Mouse (Mus musculus) limb, embryonic 14.5 days (tissue): Measurements from ENCODE around the gene Sptlc3. TPM values are rescaled to one million over a fixed set of nuclear protein-coding genes. Genes with fewer than 3 reads are reported as not detected.

ENCODE experiments used
- ATAC-seq: fragments of 200-750 bp; cut with Nextera tagmentation; 2 replicates; pipeline ENCODE4 v1.8.0; 2017; ENCODE audit warnings: low read depth, moderate number of reproducible peaks, moderate TSS enrichment; ENCODE audit not compliant: low FRiP score
- DNase-seq: peaks from one replicate; pipeline ENCODE4 v3.0.0-alpha.2; 2015; ENCODE audit warnings: low spot score
- H3K27ac ChIP-seq: fragments of 300-500 bp; sonication (generic); replicated peaks from 2 replicates; pipeline ENCODE4 v1.5.1; 2014; ENCODE audit warnings: low read depth, mild to moderate bottlenecking, low read length, moderate library complexity, mixed read lengths
- H3K27me3 ChIP-seq: fragments of 300-500 bp; sonication (generic); 2 replicates; pipeline ENCODE4 v1.6.1; 2014; ENCODE audit warnings: low read length, mixed read lengths; ENCODE audit not compliant: control insufficient read depth, insufficient read depth
- H3K36me3 ChIP-seq: fragments of 300-500 bp; sonication (generic); 2 replicates; pipeline ENCODE4 v1.6.1; 2014; ENCODE audit warnings: mild to moderate bottlenecking, low read length, moderate library complexity, mixed read lengths; ENCODE audit not compliant: control insufficient read depth, insufficient read depth
- H3K4me1 ChIP-seq: fragments of 300-500 bp; sonication (generic); 2 replicates; pipeline ENCODE4 v1.6.1; 2014; ENCODE audit warnings: antibody characterized with exemption, low read length, mixed read lengths; ENCODE audit not compliant: control insufficient read depth, insufficient read depth
- H3K4me2 ChIP-seq: fragments of 300-500 bp; sonication (generic); replicated peaks from 2 replicates; pipeline ENCODE4 v1.6.1; 2014; ENCODE audit warnings: low read depth, mild to moderate bottlenecking, low read length, moderate library complexity; ENCODE audit not compliant: severe bottlenecking
- H3K4me3 ChIP-seq: fragments of 300-500 bp; sonication (generic); replicated peaks from 2 replicates; pipeline ENCODE4 v1.5.1; 2014; ENCODE audit warnings: low read length
- H3K9ac ChIP-seq: fragments of 300-500 bp; sonication (generic); 2 replicates; pipeline ENCODE4 v1.6.1; 2014; ENCODE audit warnings: mild to moderate bottlenecking, low read depth, low read length, moderate library complexity; ENCODE audit not compliant: severe bottlenecking
- H3K9me3 ChIP-seq: fragments of 300-500 bp; sonication (generic); 2 replicates; pipeline ENCODE4 v1.6.1; 2016; ENCODE audit warnings: low read length; ENCODE audit not compliant: control insufficient read depth
- POLR2A ChIP-seq: fragments of 200-500 bp; IDR thresholded peaks from 2 replicates; pipeline ENCODE4 v1.8.0; 2012; ENCODE audit warnings: inconsistent platforms, mild to moderate bottlenecking, moderate library complexity, borderline replicate concordance; ENCODE audit not compliant: insufficient read depth, insufficient read length; ENCODE audit errors: extremely low read depth
- WGBS: fragments of 180-500 bp; shearing (Covaris S2); extraction: QIAGEN DNeasy Blood & Tissue Kit; methylation state at CpG from one replicate; pipeline ENCODE4 v1.1.7; 2014; 5-methylcytosine and 5-hydroxymethylcytosine counted together
- polyA plus RNA-seq, 2 experiments: library from polyadenylated mRNA; depleted of rRNA in 1 of 2; stranded (reverse) in 1 of 2; unstranded in 1 of 2; fragments of >200 nt; fragmentation: Nextera tagmentation in 1 of 2; extraction: Ambion mirVana in 1 of 2; gene quantifications; 2 replicates each; pipeline versions ENCODE4 v1.2.1 to v1.2.3; 2012 to 2014

The Sptlc3 gene
- polyA plus RNA-seq, 2 experiments, result 3.5 to 11.8 TPM

DNA sequence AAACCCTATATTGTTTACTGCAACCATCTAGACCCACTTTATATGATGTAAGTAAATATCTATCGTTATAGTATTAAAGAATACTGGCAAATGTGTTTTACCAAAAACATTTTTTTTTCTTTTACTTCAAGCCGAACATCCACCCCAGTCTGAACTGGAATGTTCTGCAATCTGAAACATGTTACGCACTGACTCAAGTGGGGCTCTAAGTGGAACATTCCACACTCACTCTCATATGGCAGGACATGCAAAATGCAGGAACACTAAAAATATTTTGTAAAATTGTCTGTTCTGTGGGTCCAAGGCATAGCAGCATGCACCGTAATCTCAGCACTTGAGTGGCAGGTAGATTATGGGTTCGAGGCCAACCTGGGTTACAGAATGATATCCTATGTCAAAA lies 103.5 kb downstream of the Sptlc3 start:
- no peaks in the 10 kb centered on the region for H3K36me3 ChIP-seq

DNA sequence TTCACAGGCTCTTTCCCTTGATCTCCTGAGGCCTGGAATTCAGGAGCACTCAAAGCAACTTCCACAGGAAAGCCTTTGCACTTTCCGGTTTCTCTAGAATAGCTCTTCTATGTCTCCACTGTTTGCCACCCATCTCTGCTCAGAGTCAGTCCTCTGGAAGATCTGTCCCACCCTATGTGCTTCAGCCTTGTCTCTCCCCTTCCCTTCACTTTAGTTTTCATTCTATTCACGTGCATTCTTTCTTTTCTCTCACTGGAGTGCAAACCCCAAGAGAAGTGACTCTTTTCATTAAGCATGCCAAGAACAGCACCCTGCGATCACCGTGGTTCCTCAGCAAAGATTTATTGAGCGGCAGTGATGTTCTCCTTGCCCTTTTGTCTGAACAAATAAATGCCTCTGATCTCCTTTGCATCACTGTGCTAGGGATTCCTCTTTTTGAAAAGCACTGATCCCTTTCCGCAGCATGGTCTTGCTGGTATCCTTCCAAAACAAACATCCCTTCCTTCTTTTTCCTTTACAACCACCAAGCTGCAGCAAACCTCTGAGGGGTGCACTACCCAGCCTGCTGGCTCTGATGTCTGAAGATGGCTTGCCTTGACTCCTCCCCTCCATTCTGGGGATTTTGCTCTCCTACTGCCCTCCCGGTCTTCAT lies 108.0 kb downstream of the Sptlc3 start:
- H3K27ac ChIP-seq, result no peak overlapping the region
- no peaks in the 10 kb centered on the region for H3K27me3 ChIP-seq
- H3K4me1 ChIP-seq, result no peaks in the 10 kb centered on the region; the same call in 1 of the 2 replicates
- no peak overlapping the region for H3K4me2 ChIP-seq
- WGBS, result 39% methylated on average over 7 of the region's 7 CpGs
- H3K9me3 ChIP-seq, result no peaks in the 10 kb centered on the region
- no peak for DNase-seq
- no peak overlapping the region for H3K9ac ChIP-seq
- no peaks in the 10 kb centered on the region for H3K36me3 ChIP-seq
- no peak for ATAC-seq
- H3K4me3 ChIP-seq, result no peak overlapping the region
- no peak for TF ChIP-seq POLR2A

More for the DNA sequence above, 103.5 kb downstream of the Sptlc3 start:
- Histone ChIP-seq H3K4me2 (no peak overlapping the region), H3K4me3 (no peak overlapping the region), H3K9me3 (no peaks in the 10 kb centered on the region), H3K27ac (no peak overlapping the region), H3K4me1 (no peaks in the 10 kb centered on the region; the same call in 1 of the 2 replicates), H3K27me3 (no peaks in the 10 kb centered on the region), H3K9ac (no peak overlapping the region)
- ATAC-seq (no peak), DNase-seq (no peak)
- TF ChIP-seq POLR2A, result no peak
- WGBS, result 87% methylated on average over 5 of the region's 5 CpGs

DNA sequence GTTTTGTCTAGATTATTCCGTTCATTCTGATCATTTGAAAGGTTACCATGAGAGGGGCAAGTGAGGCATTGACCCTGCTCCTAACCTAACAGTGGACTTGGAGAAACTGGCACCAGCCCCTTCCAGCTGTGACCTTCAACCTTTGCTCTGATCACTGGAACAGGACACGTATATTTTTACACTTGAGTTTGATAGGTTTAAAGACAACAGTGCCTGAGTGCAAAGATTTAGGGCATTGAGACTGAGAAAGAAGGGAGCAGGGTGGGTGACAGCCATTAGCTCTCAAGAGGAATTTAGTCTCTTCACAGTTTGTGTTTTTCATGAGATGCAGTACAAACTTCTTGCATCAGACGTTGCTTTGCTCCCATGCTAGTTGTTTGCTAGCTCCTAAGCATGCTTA lies 114.5 kb downstream of the Sptlc3 start:
- Histone ChIP-seq H3K4me1 (peaks cover 26% of the 10 kb centered on the region), H3K4me2 (no peak overlapping the region), H3K9me3 (no peaks in the 10 kb centered on the region), H3K36me3 (no peaks in the 10 kb centered on the region), H3K27me3 (no peaks in the 10 kb centered on the region), H3K27ac (0 out of 2 replicates have a peak overlapping the region, but pooled peaks have one; percentile 40), H3K4me3 (no peak overlapping the region), H3K9ac (no peak overlapping the region)
- ATAC-seq (no peak), DNase-seq (no peak)
- WGBS, result 26% methylated on average over 3 of the region's 3 CpGs
- TF ChIP-seq POLR2A, result no peak

- Histone ChIP-seq H3K9ac (no peak overlapping the region), H3K27me3 (no peaks in the 10 kb centered on the region), H3K27ac (0 out of 2 replicates have a peak overlapping the region, but pooled peaks have one; percentile 40), H3K4me1 (peaks cover 31% of the 10 kb centered on the region), H3K4me3 (no peak overlapping the region), H3K9me3 (no peaks in the 10 kb centered on the region), H3K36me3 (no peaks in the 10 kb centered on the region), H3K4me2 (peak overlapping the region; percentile 31)
- no peak for ATAC-seq
- no peak for TF ChIP-seq POLR2A
- WGBS, result 2% methylated on average over 7 of the region's 7 CpGs
- peak; percentile 43 for DNase-seq
Observed at GRCm38 (mm10) chr2:139608810-139609209, 115.1 kb downstream of the Sptlc3 start.

GRCm38 (mm10) chr2:139609231-139609630 lies 115.5 kb downstream of the Sptlc3 start:
- no peak overlapping the region for H3K4me3 ChIP-seq

More at GRCm38 (mm10) chr2:139609231-139609630, 115.5 kb downstream of the Sptlc3 start:
- H3K4me2 ChIP-seq, result peak overlapping the region; percentile 31
- 18% methylated on average over 7 of the region's 7 CpGs for WGBS
- H3K36me3 ChIP-seq, result no peaks in the 10 kb centered on the region
- TF ChIP-seq POLR2A, result no peak
- DNase-seq (no peak), ATAC-seq (no peak)
- H3K27me3 ChIP-seq, result no peaks in the 10 kb centered on the region
- no peak overlapping the region for H3K9ac ChIP-seq
- no peaks in the 10 kb centered on the region for H3K9me3 ChIP-seq
- H3K27ac ChIP-seq, result peak overlapping the region; percentile 52
- peaks cover 31% of the 10 kb centered on the region for H3K4me1 ChIP-seq
